Mouse (Mus musculus) olfactory bulb, adult 2 months (tissue): Measurements from ENCODE around the gene Ppm1a.

Experiments used
- CTCF ChIP-seq: fragments of 200-500 bp; IDR thresholded peaks from 2 replicates; pipeline ENCODE4 v1.5.1; 2012; ENCODE audit warnings: low read depth, mild to moderate bottlenecking, low read length, moderate library complexity; ENCODE audit not compliant: insufficient read depth
- POLR2A ChIP-seq: fragments of 200-500 bp; IDR thresholded peaks from 2 replicates; pipeline ENCODE4 v1.6.1; 2012; ENCODE audit warnings: mild to moderate bottlenecking, low read depth, low read length, moderate library complexity; ENCODE audit not compliant: insufficient read depth

GRCm38 (mm10) chr12:72786986-72787385 is 29.7 kb downstream of the Ppm1a start:
- TF ChIP-seq CTCF (no peak), POLR2A (no peak)
